Mouse (Mus musculus): ENCODE measurements around the gene Ntm. TPM values are rescaled to one million over a fixed set of nuclear protein-coding genes. Genes with fewer than 3 reads are reported as not detected.

Gene Ntm
- total and polyA plus RNA-seq, 3 experiments: not detected

DNA sequence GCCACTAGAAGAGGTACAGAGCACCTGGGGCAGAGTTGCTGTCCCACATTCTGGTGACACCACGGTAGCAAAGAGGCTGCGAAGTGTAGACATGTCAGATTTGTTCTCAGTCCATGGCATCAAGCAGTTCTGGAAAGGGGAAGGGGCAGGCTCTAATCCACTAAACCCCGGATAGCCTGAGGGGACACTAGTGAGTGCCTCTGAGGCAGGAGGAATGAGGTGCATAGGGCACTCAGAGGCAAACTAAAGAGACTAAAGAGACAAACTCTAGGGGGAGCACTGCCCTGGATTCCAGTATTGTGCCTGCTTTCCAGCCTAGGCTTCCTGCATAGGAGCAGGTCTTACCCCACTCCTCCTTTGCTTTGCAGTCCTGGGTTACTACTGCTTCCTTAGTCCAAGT, 926.5 kb downstream of the Ntm start:
- TF ChIP-seq EP300 (IDR thresholded peaks at IDR 0.05; ENCODE audit: low read depth in 1 of 2, low read length in 2 of 2) (no peak), UBTF (IDR thresholded peaks at IDR 0.05; ENCODE audit: borderline replicate concordance, insufficient read depth, low read depth, low read length) (no peak), POLR2AphosphoS2 (IDR thresholded peaks at IDR 0.05; ENCODE audit: low read length) (no peak), USF2 (IDR thresholded peaks at IDR 0.05; ENCODE audit: borderline replicate concordance in 1 of 2, insufficient read depth in 1 of 2, low read depth in 1 of 2, low read length in 2 of 2) (no peak), HCFC1 (IDR thresholded peaks at IDR 0.05; ENCODE audit: low read depth, low read length) (no peak), ZC3H11A (IDR thresholded peaks at IDR 0.05; ENCODE audit: low read depth, low read length) (no peak), JUND (IDR thresholded peaks at IDR 0.05; ENCODE audit: low read depth, low read length) (no peak), ELF1 (IDR thresholded peaks at IDR 0.05; ENCODE audit: low read depth, low read length) (no peak), TCF12 (IDR thresholded peaks at IDR 0.05; ENCODE audit: low read depth, low read length) (no peak), RCOR1 (IDR thresholded peaks at IDR 0.05; ENCODE audit: low read depth, low read length) (no peak), MAFK (IDR thresholded peaks at IDR 0.05; ENCODE audit: borderline replicate concordance, low read depth, low read length) (no peak), NRF1 (IDR thresholded peaks at IDR 0.05; ENCODE audit: insufficient read depth, low read depth, low read length, poor library complexity, severe bottlenecking) (no peak), TBP (IDR thresholded peaks at IDR 0.05; ENCODE audit: low read depth, low read length) (no peak), CHD1 (IDR thresholded peaks at IDR 0.05; ENCODE audit: low read depth, low read length) (no peak), POLR2A (IDR thresholded peaks at IDR 0.05; ENCODE audit: control insufficient read depth in 1 of 2, insufficient read depth in 1 of 2, low read depth in 1 of 2, low read length in 2 of 2, poor library complexity in 1 of 2) (no peak), RAD21 (IDR thresholded peaks at IDR 0.05; ENCODE audit: low read depth, low read length) (no peak), CTCF (IDR thresholded peaks at IDR 0.05 in 2 of 3, conservative IDR thresholded peaks at IDR 0.05 in 1 of 3; ENCODE audit: control insufficient read depth in 1 of 3, insufficient read depth in 1 of 3, low read depth in 2 of 3, low read length in 3 of 3, poor library complexity in 1 of 3, severe bottlenecking in 1 of 3) (no peak), MXI1 (IDR thresholded peaks at IDR 0.05; ENCODE audit: low read depth, low read length) (no peak), ZNF384 (IDR thresholded peaks at IDR 0.05; ENCODE audit: low read depth, low read length) (no peak)
- H3K36me3 ChIP-seq (ENCODE audit: control insufficient read depth in 1 of 2, insufficient read depth in 2 of 2, low read length in 2 of 2): no peaks in the 10 kb centered on the region
- no peaks in the 10 kb centered on the region for H3K9me3 ChIP-seq (replicated peaks; ENCODE audit: insufficient read depth, low read length)
- no peak overlapping the region for H3K27ac ChIP-seq (ENCODE audit: control insufficient read depth, low read depth, low read length)
- no peaks in the 10 kb centered on the region for H3K27me3 ChIP-seq (ENCODE audit: control insufficient read depth in 1 of 2, insufficient read depth in 2 of 2, low read length in 2 of 2)
- no peak overlapping the region for H3K9ac ChIP-seq (ENCODE audit: control insufficient read depth, low read depth, low read length, poor library complexity, severe bottlenecking)
- H3K4me1 ChIP-seq (ENCODE audit: control insufficient read depth in 1 of 2, insufficient read depth in 2 of 2, low read length in 2 of 2): no peaks in the 10 kb centered on the region
- no peak for DNase-seq (ENCODE audit: low read depth, low spot score)
- H3K4me3 ChIP-seq (ENCODE audit: control insufficient read depth in 1 of 2, insufficient read depth in 1 of 2, low read depth in 2 of 2, low read length in 2 of 2): no peak overlapping the region
- H3K79me2 ChIP-seq (ENCODE audit: control insufficient read depth, insufficient read depth, low read length, poor library complexity): no peaks in the 10 kb centered on the region

DNA sequence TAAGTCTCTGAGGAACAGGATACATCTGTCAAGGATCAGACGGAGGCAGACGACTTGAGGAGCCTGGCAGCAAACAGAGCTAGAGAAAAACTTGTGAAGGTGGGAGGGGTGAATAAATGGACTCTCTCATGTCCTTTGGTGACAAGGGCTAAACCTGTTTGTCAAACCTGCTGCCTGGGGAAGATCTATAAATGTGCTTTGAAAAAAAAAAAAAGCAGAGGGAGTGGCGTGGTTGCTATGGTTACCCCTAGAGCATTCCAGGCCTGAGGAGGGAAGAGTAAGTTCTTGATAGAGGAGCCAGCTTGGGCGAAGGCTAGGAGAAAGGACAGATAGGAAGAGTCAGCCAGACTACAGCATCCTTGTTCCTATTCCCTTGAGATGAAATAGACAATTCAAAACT, 926.9 kb downstream of the Ntm start:
- Histone ChIP-seq H3K79me2 (ENCODE audit: control insufficient read depth, insufficient read depth, low read length, poor library complexity) (no peaks in the 10 kb centered on the region), H3K27me3 (ENCODE audit: control insufficient read depth in 1 of 2, insufficient read depth in 2 of 2, low read length in 2 of 2) (no peaks in the 10 kb centered on the region), H3K36me3 (ENCODE audit: control insufficient read depth in 1 of 2, insufficient read depth in 2 of 2, low read length in 2 of 2) (no peaks in the 10 kb centered on the region), H3K27ac (ENCODE audit: control insufficient read depth, low read depth, low read length) (no peak overlapping the region), H3K9me3 (replicated peaks; ENCODE audit: insufficient read depth, low read length) (no peaks in the 10 kb centered on the region), H3K4me3 (ENCODE audit: control insufficient read depth in 1 of 2, insufficient read depth in 1 of 2, low read depth in 2 of 2, low read length in 2 of 2) (no peak overlapping the region), H3K4me1 (ENCODE audit: control insufficient read depth in 1 of 2, insufficient read depth in 2 of 2, low read length in 2 of 2) (no peaks in the 10 kb centered on the region), H3K9ac (ENCODE audit: control insufficient read depth, low read depth, low read length, poor library complexity, severe bottlenecking) (no peak overlapping the region)
- DNase-seq (ENCODE audit: low read depth, low spot score): no peak
- no peak for TF ChIP-seq CHD2 (IDR thresholded peaks at IDR 0.05; ENCODE audit: low read length)
- no peak for TF ChIP-seq E2F4 (IDR thresholded peaks at IDR 0.05; ENCODE audit: borderline replicate concordance, low read depth, low read length)
- no peak for TF ChIP-seq SMC3 (IDR thresholded peaks at IDR 0.05; ENCODE audit: low read depth, low read length)
- no peak for TF ChIP-seq USF2 (IDR thresholded peaks at IDR 0.05; ENCODE audit: borderline replicate concordance in 1 of 2, insufficient read depth in 1 of 2, low read depth in 1 of 2, low read length in 2 of 2)
- TF ChIP-seq ZC3H11A (IDR thresholded peaks at IDR 0.05; ENCODE audit: low read depth, low read length): no peak
- TF ChIP-seq BHLHE40 (IDR thresholded peaks at IDR 0.05; ENCODE audit: borderline replicate concordance, low read depth, low read length): no peak
- TF ChIP-seq MXI1 (IDR thresholded peaks at IDR 0.05; ENCODE audit: low read depth, low read length): no peak
- TF ChIP-seq RCOR1 (IDR thresholded peaks at IDR 0.05; ENCODE audit: low read depth, low read length): no peak
- TF ChIP-seq ETS1 (IDR thresholded peaks at IDR 0.05; ENCODE audit: low read depth, low read length): no peak
- no peak for TF ChIP-seq JUND (IDR thresholded peaks at IDR 0.05; ENCODE audit: low read depth, low read length)
- no peak for TF ChIP-seq GATA1 (IDR thresholded peaks at IDR 0.05; ENCODE audit: low read depth, low read length)
- no peak for TF ChIP-seq POLR2A (IDR thresholded peaks at IDR 0.05; ENCODE audit: control insufficient read depth in 1 of 2, insufficient read depth in 1 of 2, low read depth in 1 of 2, low read length in 2 of 2, poor library complexity in 1 of 2)
- TF ChIP-seq GABPA (IDR thresholded peaks at IDR 0.05; ENCODE audit: low read depth, low read length): no peak

Data from MEL (cell line).